Mouse (Mus musculus) myocyte (in vitro differentiated cells): Measurements from ENCODE around the gene Olfr1394. TPM values are rescaled to one million over a fixed set of nuclear protein-coding genes. Genes with fewer than 3 reads are reported as not detected.

Experiments used
- H3K27me3 ChIP-seq: one replicate; pipeline ENCODE4 v1.6.1; 2011; ENCODE audit not compliant: control insufficient read depth, insufficient read depth, insufficient read length
- H3K36me3 ChIP-seq: one replicate; pipeline ENCODE4 v1.6.1; 2011; ENCODE audit not compliant: control insufficient read depth, insufficient read depth
- H3K4me2 ChIP-seq: one replicate; pipeline ENCODE4 v1.6.1; 2011; ENCODE audit warnings: low read depth, control low read depth
- H3K4me3 ChIP-seq: one replicate; pipeline ENCODE4 v1.5.1; 2011; ENCODE audit warnings: mild to moderate bottlenecking, control low read depth, moderate library complexity
- H3K79me2 ChIP-seq: one replicate; pipeline ENCODE4 v1.6.1; 2011; ENCODE audit not compliant: control insufficient read depth, insufficient read depth
- H3ac ChIP-seq: one replicate; pipeline ENCODE4 v1.6.1; 2011; ENCODE audit not compliant: control insufficient read depth, insufficient read length
- CEBPB ChIP-seq: IDR thresholded peaks from 2 replicates; pipeline ENCODE4 v1.6.1; 2011; ENCODE audit warnings: mild to moderate bottlenecking, moderate library complexity; ENCODE audit not compliant: poor library complexity, insufficient read depth, severe bottlenecking
- E2F4 ChIP-seq: IDR thresholded peaks from one replicate; pipeline ENCODE4 v1.6.1; 2011; ENCODE audit warnings: mild to moderate bottlenecking, control low read depth, moderate library complexity; ENCODE audit not compliant: insufficient read depth
- MAX ChIP-seq: IDR thresholded peaks from one replicate; pipeline ENCODE4 v1.6.1; 2011; ENCODE audit warnings: low read depth, mild to moderate bottlenecking, control low read depth
- MYOD1 ChIP-seq, 3 experiments: IDR thresholded peaks; one replicate each; pipeline ENCODE4 v1.6.1; 2011; ENCODE audit warnings: control low read depth in 2 of 3, low read depth in 2 of 3, mild to moderate bottlenecking in 2 of 3, moderate library complexity in 1 of 3; ENCODE audit not compliant: insufficient read length in 2 of 3, control insufficient read depth in 1 of 3
- MYOG ChIP-seq, 3 experiments: IDR thresholded peaks; one replicate each; pipeline ENCODE4 v1.6.1; 2011; ENCODE audit warnings: control low read depth in 2 of 3, low read depth in 2 of 3, mild to moderate bottlenecking in 2 of 3; ENCODE audit not compliant: insufficient read length in 2 of 3, control insufficient read depth in 1 of 3, insufficient read depth in 1 of 3
- POLR2A ChIP-seq: IDR thresholded peaks from one replicate; pipeline ENCODE4 v1.6.1; 2011; ENCODE audit warnings: low read depth, mild to moderate bottlenecking, control low read depth, moderate library complexity; ENCODE audit not compliant: insufficient read length
- POLR2AphosphoS2 ChIP-seq: IDR thresholded peaks from one replicate; pipeline ENCODE4 v1.6.1; 2011; ENCODE audit warnings: low read depth, control low read depth; ENCODE audit not compliant: insufficient read length
- REST ChIP-seq: IDR thresholded peaks from one replicate; pipeline ENCODE4 v1.6.1; 2011; ENCODE audit warnings: mild to moderate bottlenecking, control low read depth, moderate library complexity; ENCODE audit not compliant: insufficient read depth, insufficient read length
- SRF ChIP-seq: IDR thresholded peaks from one replicate; pipeline ENCODE4 v1.6.1; 2011; ENCODE audit warnings: low read depth; ENCODE audit not compliant: control insufficient read depth, insufficient read length
- TCF12 ChIP-seq: IDR thresholded peaks from one replicate; pipeline ENCODE4 v1.6.1; 2011; ENCODE audit warnings: mild to moderate bottlenecking, control low read depth; ENCODE audit not compliant: poor library complexity, insufficient read depth, severe bottlenecking
- TCF3 ChIP-seq: IDR thresholded peaks from one replicate; pipeline ENCODE4 v1.6.1; 2011; ENCODE audit warnings: low read depth, control low read depth; ENCODE audit not compliant: insufficient read length
- USF1 ChIP-seq: IDR thresholded peaks from one replicate; pipeline ENCODE4 v1.6.1; 2011; ENCODE audit warnings: low read depth, mild to moderate bottlenecking, control low read depth, moderate library complexity
- polyA plus RNA-seq: library from polyadenylated mRNA; unstranded; fragments of >200 nt; fragmentation: generic; extraction: Trizol; gene quantifications from one replicate; pipeline ENCODE4 v1.2.1, GENCODE M21; 2012; ENCODE audit warnings: missing spikeins

Gene Olfr1394
- polyA plus RNA-seq, 1 experiment = not detected

- H3ac ChIP-seq = no peak within 1 kb of the TSS
- no peak within 1 kb of the TSS for H3K4me3 ChIP-seq
- TF ChIP-seq MAX (no peak), TCF3 (no peak), POLR2AphosphoS2 (no peak), POLR2A (no peak), MYOG (IDR thresholded peaks at IDR 0.05; ENCODE audit: control insufficient read depth in 1 of 3, insufficient read depth in 1 of 3, insufficient read length in 2 of 3, low read depth in 2 of 3) (no peak), MYOD1 (IDR thresholded peaks at IDR 0.05; ENCODE audit: control insufficient read depth in 1 of 3, insufficient read length in 2 of 3, low read depth in 2 of 3) (no peak), CEBPB (no peak), TCF12 (no peak), SRF (no peak), USF1 (no peak), E2F4 (no peak), REST (no peak)
- H3K4me2 ChIP-seq = no peak within 1 kb of the TSS
- H3K79me2 ChIP-seq = no peaks in the 10 kb centered on the region
- peaks cover 21% of the 10 kb centered on the region for H3K27me3 ChIP-seq
- no peaks in the 10 kb centered on the region for H3K36me3 ChIP-seq
Observed at GRCm38 (mm10) chr11:49141974-49142373, 12.2 kb upstream of the Olfr1394 start, which contains the start of gene Olfr1395. Olfr1395 (plus strand) TSS chr11:49142274.

GRCm38 (mm10) chr11:49156821-49157814 is 2.9 kb downstream of the Olfr1394 start:
- Histone ChIP-seq H3K4me2 (no peak overlapping the region), H3K4me3 (no peak overlapping the region), H3K36me3 (no peaks in the 10 kb centered on the region), H3K27me3 (peaks cover 21% of the 10 kb centered on the region), H3ac (no peak overlapping the region), H3K79me2 (no peaks in the 10 kb centered on the region)
- TF ChIP-seq MYOD1 (IDR thresholded peaks at IDR 0.05; ENCODE audit: control insufficient read depth in 1 of 3, insufficient read length in 2 of 3, low read depth in 2 of 3) (no peak), SRF (no peak), POLR2AphosphoS2 (no peak), E2F4 (no peak), USF1 (no peak), POLR2A (no peak), REST (no peak), TCF12 (no peak), CEBPB (no peak), MAX (no peak), TCF3 (no peak), MYOG (IDR thresholded peaks at IDR 0.05; ENCODE audit: control insufficient read depth in 1 of 3, insufficient read depth in 1 of 3, insufficient read length in 2 of 3, low read depth in 2 of 3) (no peak)

- Histone ChIP-seq H3ac (no peak overlapping the region), H3K4me3 (no peak overlapping the region), H3K27me3 (peaks cover 33% of the 10 kb centered on the region), H3K79me2 (no peaks in the 10 kb centered on the region), H3K4me2 (no peak overlapping the region), H3K36me3 (no peaks in the 10 kb centered on the region)
- TF ChIP-seq MYOG (IDR thresholded peaks at IDR 0.05; ENCODE audit: control insufficient read depth in 1 of 3, insufficient read depth in 1 of 3, insufficient read length in 2 of 3, low read depth in 2 of 3) (no peak), TCF3 (no peak), CEBPB (no peak), USF1 (no peak), MYOD1 (IDR thresholded peaks at IDR 0.05; ENCODE audit: control insufficient read depth in 1 of 3, insufficient read length in 2 of 3, low read depth in 2 of 3) (no peak), SRF (no peak), REST (no peak), POLR2AphosphoS2 (no peak), E2F4 (no peak), POLR2A (no peak), MAX (no peak)
Observed at GRCm38 (mm10) chr11:49168839-49169611, 14.8 kb downstream of the Olfr1394 start.

GRCm38 (mm10) chr11:49170576-49170975 is 16.4 kb downstream of the Olfr1394 start:
- Histone ChIP-seq H3K36me3 (no peaks in the 10 kb centered on the region), H3K27me3 (peaks cover 44% of the 10 kb centered on the region), H3K79me2 (no peaks in the 10 kb centered on the region), H3ac (no peak overlapping the region), H3K4me2 (no peak overlapping the region), H3K4me3 (no peak overlapping the region)
- no peak for TF ChIP-seq SRF
